Mouse (Mus musculus) cerebellum, adult 2 months (tissue): Measurements from ENCODE around the gene Sbds.

Experiments
- CTCF ChIP-seq: fragments of 200-500 bp; IDR thresholded peaks from 2 replicates; pipeline ENCODE4 v1.5.1; 2011; ENCODE audit warnings: low read depth, mild to moderate bottlenecking, control low read depth, low read length, moderate library complexity, borderline replicate concordance; ENCODE audit not compliant: insufficient read depth
- POLR2A ChIP-seq: fragments of 200-500 bp; IDR thresholded peaks from 2 replicates; pipeline ENCODE4 v1.6.1; 2011; ENCODE audit warnings: low read length, control low read depth, borderline replicate concordance; ENCODE audit not compliant: insufficient read depth

DNA sequence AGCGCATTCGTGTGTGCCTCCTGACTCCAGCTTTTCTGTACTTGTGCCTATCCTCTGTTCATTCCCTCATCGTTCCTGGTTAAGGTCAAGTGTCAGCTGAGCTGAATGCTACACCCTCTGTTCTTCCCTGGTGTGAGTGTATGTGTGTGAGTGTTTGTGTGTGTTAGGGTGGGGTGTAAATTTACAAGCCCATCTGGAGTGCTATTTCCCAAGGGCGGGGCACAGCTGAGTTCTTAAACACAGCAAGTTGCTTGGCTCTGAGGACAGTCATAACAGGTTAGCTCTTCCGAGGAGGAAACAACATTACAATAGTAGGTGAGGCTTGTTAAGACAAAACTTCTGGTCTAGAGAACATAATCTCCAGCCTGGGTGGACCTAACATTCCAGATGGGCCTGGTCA lies 37.0 kb downstream of the Sbds start:
- TF ChIP-seq POLR2A (no peak), CTCF (no peak)
